Mouse (Mus musculus): ENCODE results near the gene Lmntd1.
"Not testable (repeated sequence)": the region's sequence is repeated elsewhere in the genome, so short reads cannot be mapped to it uniquely, and the experiment has no call there.

The Lmntd1 gene

DNA sequence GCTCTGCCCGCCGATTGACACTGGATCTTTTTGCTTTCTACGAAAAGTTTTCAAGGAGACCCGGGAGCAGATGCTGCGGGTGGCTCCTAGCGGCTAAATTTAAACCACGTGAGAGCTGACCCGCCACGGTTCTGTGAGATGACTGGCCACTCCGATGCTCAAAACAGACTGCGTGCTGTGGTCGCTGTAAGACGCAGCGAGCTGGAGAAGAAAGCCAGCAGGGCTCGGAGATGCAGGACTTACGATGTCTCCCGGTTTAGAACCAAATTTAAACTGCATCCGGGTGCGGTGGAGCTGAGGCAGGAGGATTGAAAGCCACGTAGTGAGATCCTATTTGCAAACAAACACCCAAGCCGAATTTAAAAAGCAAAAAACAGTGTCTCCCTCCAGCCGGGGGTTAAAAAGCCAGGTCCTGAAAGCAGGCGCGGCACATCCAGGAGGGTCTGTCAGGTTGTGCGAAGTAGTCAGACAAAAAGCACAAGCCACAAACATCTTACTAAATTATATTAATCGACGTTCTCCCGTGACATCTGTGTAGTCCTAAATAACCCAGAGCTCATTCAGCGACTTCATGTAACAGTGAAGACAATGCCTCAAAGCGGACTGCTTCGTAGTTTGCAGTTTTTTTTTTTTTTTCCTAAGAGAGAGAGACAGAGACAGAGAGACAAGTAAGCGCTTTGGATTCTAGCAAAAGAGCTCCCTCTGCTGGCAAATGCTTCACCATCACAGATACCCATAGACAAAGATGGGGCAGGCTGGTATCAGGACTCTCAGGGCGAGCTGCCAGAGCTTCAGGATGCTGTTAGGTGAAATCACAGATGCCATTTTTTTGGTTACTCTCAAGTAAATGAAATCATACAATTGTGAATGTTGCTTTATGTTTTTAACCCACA lies 272.6 kb downstream of the Lmntd1 start:
- DNase-seq (ENCODE audit: low read depth, low spot score), result peak; percentile 93

DNA sequence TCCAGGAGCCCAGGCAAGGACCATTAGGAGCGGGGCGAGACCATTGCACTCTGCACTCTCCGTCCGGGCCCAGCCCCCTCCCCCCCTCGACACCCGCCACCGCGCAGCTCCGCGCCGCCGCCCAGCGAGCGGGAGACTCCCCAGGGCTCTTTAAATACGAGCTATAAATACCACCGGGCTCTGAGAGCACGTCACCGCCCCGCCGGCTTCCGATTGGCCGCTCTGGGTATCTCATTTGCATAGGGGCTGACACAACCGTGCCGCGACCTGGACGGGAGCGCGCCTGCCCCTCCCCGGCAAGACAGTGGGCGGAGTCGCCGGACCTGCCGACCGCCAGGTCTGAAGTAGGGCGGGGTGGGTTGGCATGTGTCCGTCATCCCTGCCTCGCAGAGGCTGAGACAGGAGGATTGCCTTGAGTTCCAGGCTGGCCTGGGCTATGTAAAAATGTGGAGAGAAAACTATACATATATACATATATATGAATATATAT lies 273.4 kb downstream of the Lmntd1 start:
- DNase-seq (ENCODE audit: low read depth, low spot score), result peak; percentile 98

DNA sequence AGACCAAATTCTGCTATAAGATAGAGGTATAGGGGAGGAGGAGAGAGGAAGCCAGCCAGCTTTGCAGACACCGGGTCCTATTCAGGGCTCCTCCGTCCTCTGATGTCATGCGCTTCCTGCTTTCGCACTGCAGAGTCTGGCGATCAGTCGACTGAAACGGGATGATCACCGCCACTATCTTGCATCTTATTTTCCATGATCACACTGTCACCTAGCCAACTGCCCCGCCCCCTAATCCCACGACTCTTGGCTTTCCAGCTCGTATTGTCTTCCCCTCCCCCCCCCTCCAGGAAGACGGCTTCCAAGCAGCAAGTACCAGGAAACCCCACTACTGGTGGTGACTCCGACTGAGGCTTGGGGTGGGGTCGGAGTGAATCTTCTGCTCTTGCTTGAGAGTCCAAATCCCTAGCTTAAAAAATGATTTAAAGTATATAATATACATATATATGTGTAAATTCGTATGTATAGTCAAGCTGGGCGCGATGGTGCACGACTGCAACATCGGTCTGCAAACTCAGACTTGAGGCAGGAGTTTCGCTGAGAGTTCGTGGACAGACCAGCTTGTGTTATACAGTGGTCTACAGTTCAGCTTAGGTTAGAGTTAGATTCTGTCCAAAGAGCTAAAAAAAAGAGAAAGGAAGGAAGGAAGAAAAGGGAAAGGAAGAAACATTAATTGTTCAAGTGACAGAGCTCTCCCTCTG lies 274.0 kb downstream of the Lmntd1 start:
- peak; percentile 90 for DNase-seq (ENCODE audit: low read depth, low spot score)

DNA sequence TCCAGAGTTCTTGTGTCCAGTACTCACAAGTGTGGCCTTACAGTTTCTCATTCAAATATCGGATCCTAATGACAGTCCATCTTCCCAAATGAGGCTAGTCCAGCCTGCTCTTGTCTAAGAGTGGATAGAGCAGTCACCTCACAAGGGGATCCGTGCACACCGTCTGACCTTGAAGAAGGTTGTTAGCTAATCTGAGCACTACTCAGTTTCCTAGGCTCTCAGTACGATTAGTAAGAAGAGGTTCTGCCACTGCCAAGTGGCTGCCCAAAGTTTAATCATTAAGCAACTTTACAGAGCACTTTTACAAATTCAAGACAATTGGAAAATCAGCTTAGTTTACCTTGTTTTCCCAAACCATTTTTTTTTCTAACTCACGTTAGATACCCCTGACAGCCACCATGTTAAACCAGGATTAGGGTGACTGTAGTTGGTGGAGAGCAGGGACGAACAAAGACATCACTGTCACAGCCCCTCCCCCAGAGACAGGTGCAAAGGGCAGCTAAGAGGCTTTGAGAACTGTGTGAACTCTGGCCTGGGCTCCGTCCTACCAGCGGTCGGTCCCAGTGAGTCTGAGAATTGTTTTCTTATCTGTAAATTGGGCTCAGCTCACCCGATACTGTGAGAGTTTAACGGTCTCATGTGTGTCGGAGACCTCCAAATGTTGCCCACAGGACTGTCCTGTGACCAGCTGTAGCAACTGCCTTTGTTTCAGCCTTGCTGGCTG lies 275.4 kb downstream of the Lmntd1 start:
- no peak for DNase-seq (ENCODE audit: low read depth, low spot score)

DNA sequence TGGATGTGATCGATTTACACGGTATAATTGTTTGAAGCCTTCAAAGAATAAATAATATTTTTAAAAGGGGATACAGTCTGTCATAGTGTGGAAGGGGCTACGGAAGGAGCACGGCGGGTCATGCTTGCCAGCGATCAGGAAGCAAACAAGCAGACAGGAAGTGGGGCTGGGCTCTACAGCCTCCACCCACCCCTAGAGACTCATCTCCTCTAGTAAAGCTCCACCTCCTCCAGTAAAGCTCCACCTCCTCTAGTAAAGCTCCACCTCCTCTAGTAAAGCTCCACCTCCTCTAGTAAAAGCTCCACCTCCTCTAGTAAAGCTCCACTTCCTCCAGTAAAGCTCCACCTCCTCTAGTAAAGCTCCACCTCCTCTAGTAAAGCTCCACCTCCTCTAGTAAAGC lies 276.6 kb downstream of the Lmntd1 start:
- not testable (repeated sequence) for DNase-seq (ENCODE audit: low read depth, low spot score)

DNA sequence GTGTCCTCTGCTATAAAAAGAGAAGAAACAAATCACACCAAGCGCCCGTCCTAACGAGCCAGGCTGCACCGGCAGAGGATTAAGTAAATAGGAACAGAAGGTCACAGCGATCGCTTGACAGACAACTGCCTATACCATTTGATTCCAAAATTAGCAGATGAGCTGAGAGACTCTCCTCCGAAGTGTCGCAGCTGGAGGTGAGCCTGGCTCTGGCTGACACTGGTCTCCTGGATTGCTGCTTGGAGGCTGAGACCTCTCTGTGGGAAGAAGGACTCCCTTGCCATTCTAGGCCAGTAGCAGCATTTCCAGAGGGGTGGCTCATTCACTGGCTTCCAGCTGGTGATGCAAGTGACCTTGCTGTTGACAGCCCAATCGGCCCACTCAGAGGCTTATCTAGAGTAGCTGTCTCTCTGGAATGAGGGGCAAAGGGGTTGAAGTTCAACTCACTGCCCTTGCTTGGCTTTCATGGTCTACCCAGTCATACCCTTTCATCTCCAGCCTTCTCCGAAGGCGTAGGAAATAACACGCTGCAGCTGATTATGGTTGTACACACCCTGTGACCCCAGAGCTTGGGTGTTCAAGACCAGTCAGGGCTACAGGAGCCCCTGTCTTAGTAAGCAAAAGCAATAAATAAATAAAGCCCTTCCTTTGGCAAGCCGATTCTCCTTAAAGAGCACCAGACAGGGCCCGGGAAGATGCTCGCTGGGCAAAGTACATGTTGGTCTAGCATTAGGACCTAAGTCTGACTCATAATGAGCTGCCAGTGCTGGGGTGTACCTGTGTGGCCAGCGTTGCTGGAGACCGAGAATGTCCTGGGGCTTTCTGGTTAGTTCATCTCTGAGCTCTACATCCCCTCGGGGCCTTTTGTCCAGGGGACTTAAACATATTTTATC lies 278.0 kb downstream of the Lmntd1 start:
- DNase-seq (ENCODE audit: low read depth, low spot score), result no peak

DNA sequence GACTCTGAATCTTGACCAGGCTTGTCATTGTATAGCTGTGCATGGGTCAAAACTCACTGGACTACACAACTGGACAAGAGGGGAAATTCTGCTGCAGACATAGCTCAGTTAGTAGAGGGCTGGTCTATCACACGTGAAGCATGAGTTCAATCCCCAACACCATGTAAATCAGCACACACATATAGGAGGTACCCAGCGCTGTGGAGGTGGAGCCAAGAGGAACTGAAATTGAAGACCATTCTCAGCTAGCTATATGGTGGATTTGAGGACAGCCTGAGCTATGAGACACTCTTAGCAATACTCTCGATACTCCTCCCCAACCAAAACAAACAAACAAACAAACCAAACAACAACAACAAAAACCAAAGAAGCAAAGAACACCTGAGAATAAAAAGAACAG lies 279.9 kb downstream of the Lmntd1 start:
- DNase-seq (ENCODE audit: low read depth, low spot score), result no peak

DNA sequence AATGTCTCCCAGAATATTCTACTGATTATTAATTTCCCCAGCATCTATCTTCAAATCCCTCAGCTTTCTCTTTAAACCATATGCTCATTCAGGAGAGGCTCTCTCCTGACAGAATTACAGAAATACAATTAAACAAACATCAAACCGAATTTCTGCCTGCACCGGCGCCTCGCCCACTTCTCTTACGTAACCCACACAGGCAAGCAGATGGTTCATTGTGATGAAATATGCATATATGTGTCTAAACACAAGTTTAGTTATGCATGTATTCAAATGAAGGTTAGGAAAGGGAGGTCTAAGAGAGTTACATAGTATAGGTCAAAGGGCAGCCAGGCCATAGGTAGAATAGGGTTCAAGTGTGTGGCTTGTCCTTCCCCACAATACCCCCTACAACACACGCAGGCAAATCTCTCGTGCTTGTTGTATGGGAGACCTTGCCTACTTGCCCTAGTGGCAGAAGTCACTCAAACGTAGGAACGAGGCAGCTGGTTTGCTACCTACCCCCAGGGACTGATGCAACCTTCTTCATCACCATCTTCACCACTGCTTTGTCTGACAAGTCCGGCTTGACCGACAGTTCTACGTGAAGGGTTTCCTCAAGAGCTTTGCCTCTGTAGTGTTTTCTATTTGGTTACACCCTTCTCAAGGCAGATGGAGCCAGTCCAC lies 287.8 kb downstream of the Lmntd1 start:
- DNase-seq (ENCODE audit: low read depth, low spot score), result no peak

DNA sequence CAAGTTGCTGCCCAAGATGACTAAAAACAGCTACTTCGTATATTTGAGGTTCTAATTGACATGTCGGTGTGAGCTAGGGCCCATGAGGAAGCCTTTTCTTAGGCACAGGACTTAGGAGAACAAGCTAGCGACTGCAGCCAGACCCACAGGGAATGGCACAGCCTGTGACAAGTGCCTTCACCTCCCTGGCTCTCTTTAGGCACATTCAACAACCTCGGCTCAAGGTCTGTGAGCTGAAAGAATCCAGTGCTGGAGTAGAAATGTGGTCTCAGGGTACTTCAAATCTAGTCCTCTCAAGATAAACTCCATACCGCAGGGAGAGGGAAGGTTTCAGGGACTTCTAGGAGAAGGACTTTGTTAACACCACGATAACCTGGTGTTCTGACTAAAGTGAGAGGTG lies 289.0 kb downstream of the Lmntd1 start:
- no peak for DNase-seq (ENCODE audit: low read depth, low spot score)

DNA sequence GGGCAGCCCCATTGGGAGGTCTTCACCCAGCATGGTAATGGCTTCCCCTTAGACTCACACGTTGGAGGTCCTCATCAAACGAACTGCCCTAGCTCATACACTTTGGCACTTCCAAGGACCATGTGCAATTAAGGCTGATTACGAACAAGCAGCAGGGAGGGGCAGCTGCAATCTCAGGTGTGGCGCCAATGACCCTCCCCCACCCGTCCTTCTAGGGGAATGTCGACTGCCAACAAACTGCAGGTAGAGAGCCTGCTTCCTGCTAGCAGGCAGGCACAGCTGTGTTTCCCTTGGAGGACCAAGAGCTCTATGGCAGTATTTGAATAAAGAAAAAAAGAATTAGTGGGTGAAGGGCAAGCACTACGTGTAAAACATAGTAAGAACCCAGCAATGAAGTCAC lies 289.6 kb downstream of the Lmntd1 start:
- no peak for DNase-seq (ENCODE audit: low read depth, low spot score)

DNA sequence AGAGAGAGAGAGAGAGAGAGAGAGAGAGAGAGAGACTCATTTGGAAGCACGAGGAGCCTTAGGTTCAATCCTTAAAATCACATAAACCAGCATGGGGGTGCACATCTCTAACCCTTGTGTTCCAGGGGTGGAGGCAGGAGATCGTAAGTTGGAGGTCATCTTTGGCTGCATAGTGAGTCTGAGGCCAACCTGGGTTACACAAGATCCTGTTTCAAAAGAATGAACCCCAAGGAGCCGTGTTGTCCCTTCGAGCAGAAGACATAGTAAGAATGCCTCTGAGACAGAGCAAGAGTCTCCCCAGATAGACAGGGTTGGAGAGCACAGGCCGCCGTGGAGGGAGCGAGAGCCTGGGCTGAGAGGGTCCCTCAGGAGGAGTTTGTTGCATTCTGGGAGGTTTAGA lies 291.9 kb downstream of the Lmntd1 start:
- DNase-seq (ENCODE audit: low read depth, low spot score), result no peak

DNA sequence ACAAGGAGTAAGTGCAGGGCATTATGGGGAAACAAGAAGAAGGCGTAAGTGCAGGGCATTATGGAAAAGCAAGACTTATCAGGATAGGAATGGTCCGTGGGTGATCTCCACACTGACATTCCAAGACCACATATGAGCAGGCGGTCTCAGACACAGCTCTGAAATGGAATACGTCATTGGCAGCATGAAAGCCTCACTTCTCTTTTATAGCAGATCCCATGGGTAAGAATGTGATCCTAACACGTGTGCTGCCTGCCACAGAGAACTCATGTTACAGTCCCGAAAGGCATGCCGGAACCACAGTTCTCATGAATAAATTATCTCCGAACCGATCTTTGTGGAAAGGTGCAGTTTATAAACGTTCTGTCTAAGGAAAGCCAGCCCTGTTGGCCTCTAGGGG lies 294.0 kb downstream of the Lmntd1 start:
- no peak for DNase-seq (ENCODE audit: low read depth, low spot score)
